Mouse (Mus musculus): ENCODE measurements around the gene Dnajc2.

- TF ChIP-seq FOSL1 (IDR thresholded peaks at IDR 0.05; ENCODE audit: insufficient read depth, low read length, poor library complexity, severe bottlenecking) = no peak
- TF ChIP-seq CTCF (IDR thresholded peaks at IDR 0.05; ENCODE audit: control insufficient read depth, insufficient read depth, insufficient read length) = no peak
- no peak for TF ChIP-seq USF1 (IDR thresholded peaks at IDR 0.05; ENCODE audit: low read depth)
- no peak for TF ChIP-seq MYOD1 (IDR thresholded peaks at IDR 0.05; ENCODE audit: control insufficient read depth, insufficient read length, low read depth)
- no peak for TF ChIP-seq MAX (IDR thresholded peaks at IDR 0.05)
- TF ChIP-seq MYOG (IDR thresholded peaks at IDR 0.05; ENCODE audit: control insufficient read depth, extremely low read depth, insufficient read length) = no peak
- no peak for TF ChIP-seq CEBPB (IDR thresholded peaks at IDR 0.05; ENCODE audit: low read depth)
Measured at GRCm38 (mm10) chr5:21802907-21803306, 17.9 kb upstream of the Dnajc2 start.
